Mouse (Mus musculus): ENCODE data around the gene Rtn2. TPM values are rescaled to one million over a fixed set of nuclear protein-coding genes. Genes with fewer than 3 reads are reported as not detected.
A peak's percentile ranks its signal among the peaks of the same experiment; 100 is the strongest.

Rtn2 gene
- polyA plus RNA-seq, 1 experiment: 19.9 TPM

- WGBS: 68% methylated on average over 2 of the region's 2 CpGs
Observed at GRCm38 (mm10) chr7:19338060-19338459, 55.6 kb downstream of the Rtn2 start.

GRCm38 (mm10) chr7:19338596-19338995, 56.2 kb downstream of the Rtn2 start:
- H3K4me3 ChIP-seq (ENCODE audit: control insufficient read depth, insufficient read depth, low read length): no peak overlapping the region
- peaks cover 7% of the 10 kb centered on the region; the same call in 1 of the 2 replicates for H3K4me1 ChIP-seq (replicated peaks; ENCODE audit: control insufficient read depth, insufficient read depth, low read length)
- no peak for DNase-seq
- 91% methylated on average over 7 of the region's 7 CpGs for WGBS
- no peak overlapping the region for H3K27ac ChIP-seq (ENCODE audit: control insufficient read depth, insufficient read depth, low read length)
- H3K27me3 ChIP-seq (ENCODE audit: control insufficient read depth, insufficient read depth, low read length): peaks cover 7% of the 10 kb centered on the region; the same call in 1 of the 2 replicates
- H3K36me3 ChIP-seq (ENCODE audit: control insufficient read depth, insufficient read depth, low read length): no peaks in the 10 kb centered on the region
- TF ChIP-seq CTCF (IDR thresholded peaks at IDR 0.05; ENCODE audit: borderline replicate concordance, control insufficient read depth, extremely low read depth, insufficient read depth, low read length, poor library complexity) (no peak), POLR2A (IDR thresholded peaks at IDR 0.05; ENCODE audit: control insufficient read depth, extremely low read depth, insufficient read depth, low read length, poor library complexity) (no peak)

More at GRCm38 (mm10) chr7:19338060-19338459, 55.6 kb downstream of the Rtn2 start:
- Histone ChIP-seq H3K27me3 (ENCODE audit: control insufficient read depth, insufficient read depth, low read length) (peaks cover 7% of the 10 kb centered on the region; the same call in 1 of the 2 replicates), H3K4me3 (ENCODE audit: control insufficient read depth, insufficient read depth, low read length) (no peak overlapping the region), H3K36me3 (ENCODE audit: control insufficient read depth, insufficient read depth, low read length) (no peaks in the 10 kb centered on the region), H3K4me1 (replicated peaks; ENCODE audit: control insufficient read depth, insufficient read depth, low read length) (peaks cover 7% of the 10 kb centered on the region; the same call in 1 of the 2 replicates), H3K27ac (ENCODE audit: control insufficient read depth, insufficient read depth, low read length) (no peak overlapping the region)
- no peak for DNase-seq
- no peak for TF ChIP-seq POLR2A (IDR thresholded peaks at IDR 0.05; ENCODE audit: control insufficient read depth, extremely low read depth, insufficient read depth, low read length, poor library complexity)
- TF ChIP-seq CTCF (IDR thresholded peaks at IDR 0.05; ENCODE audit: borderline replicate concordance, control insufficient read depth, extremely low read depth, insufficient read depth, low read length, poor library complexity): no peak

- no peak overlapping the region for H3K27ac ChIP-seq (ENCODE audit: control insufficient read depth, insufficient read depth, low read length)
- no peak for TF ChIP-seq CTCF (IDR thresholded peaks at IDR 0.05; ENCODE audit: borderline replicate concordance, control insufficient read depth, extremely low read depth, insufficient read depth, low read length, poor library complexity)
- TF ChIP-seq POLR2A (IDR thresholded peaks at IDR 0.05; ENCODE audit: control insufficient read depth, extremely low read depth, insufficient read depth, low read length, poor library complexity): no peak
- H3K36me3 ChIP-seq (ENCODE audit: control insufficient read depth, insufficient read depth, low read length): no peaks in the 10 kb centered on the region
- 47% methylated on average over 10 of the region's 10 CpGs for WGBS
- no peak for DNase-seq
- H3K27me3 ChIP-seq (ENCODE audit: control insufficient read depth, insufficient read depth, low read length): peaks cover 7% of the 10 kb centered on the region; the same call in 1 of the 2 replicates
- H3K4me1 ChIP-seq (replicated peaks; ENCODE audit: control insufficient read depth, insufficient read depth, low read length): peaks cover 18% of the 10 kb centered on the region
- no peak overlapping the region for H3K4me3 ChIP-seq (ENCODE audit: control insufficient read depth, insufficient read depth, low read length)
Observed at GRCm38 (mm10) chr7:19341250-19341649, 58.8 kb downstream of the Rtn2 start.

- Histone ChIP-seq H3K4me3 (ENCODE audit: control insufficient read depth, insufficient read depth, low read length) (no peak overlapping the region), H3K36me3 (ENCODE audit: control insufficient read depth, insufficient read depth, low read length) (no peaks in the 10 kb centered on the region), H3K27ac (ENCODE audit: control insufficient read depth, insufficient read depth, low read length) (no peak overlapping the region), H3K4me1 (replicated peaks; ENCODE audit: control insufficient read depth, insufficient read depth, low read length) (peaks cover 18% of the 10 kb centered on the region), H3K27me3 (ENCODE audit: control insufficient read depth, insufficient read depth, low read length) (peaks cover 7% of the 10 kb centered on the region; the same call in 1 of the 2 replicates)
- DNase-seq: no peak
- 1% methylated on average over 41 of the region's 41 CpGs for WGBS
- TF ChIP-seq POLR2A (IDR thresholded peaks at IDR 0.05; ENCODE audit: control insufficient read depth, extremely low read depth, insufficient read depth, low read length, poor library complexity): no peak
- TF ChIP-seq CTCF (IDR thresholded peaks at IDR 0.05; ENCODE audit: borderline replicate concordance, control insufficient read depth, extremely low read depth, insufficient read depth, low read length, poor library complexity): no peak
Observed at GRCm38 (mm10) chr7:19341761-19342409, 59.5 kb downstream of the Rtn2 start.

- peaks cover 18% of the 10 kb centered on the region for H3K4me1 ChIP-seq (replicated peaks; ENCODE audit: control insufficient read depth, insufficient read depth, low read length)
- H3K4me3 ChIP-seq (ENCODE audit: control insufficient read depth, insufficient read depth, low read length): no peak overlapping the region
- no peak overlapping the region for H3K27ac ChIP-seq (ENCODE audit: control insufficient read depth, insufficient read depth, low read length)
- peak; percentile 82 for DNase-seq
- under 1% methylated on average over 27 of the region's 27 CpGs for WGBS
- peaks cover 7% of the 10 kb centered on the region; the same call in 1 of the 2 replicates for H3K27me3 ChIP-seq (ENCODE audit: control insufficient read depth, insufficient read depth, low read length)
- no peaks in the 10 kb centered on the region for H3K36me3 ChIP-seq (ENCODE audit: control insufficient read depth, insufficient read depth, low read length)
- TF ChIP-seq POLR2A (IDR thresholded peaks at IDR 0.05; ENCODE audit: control insufficient read depth, extremely low read depth, insufficient read depth, low read length, poor library complexity): no peak
- TF ChIP-seq CTCF (IDR thresholded peaks at IDR 0.05; ENCODE audit: borderline replicate concordance, control insufficient read depth, extremely low read depth, insufficient read depth, low read length, poor library complexity): peak; percentile 94
Observed at GRCm38 (mm10) chr7:19342481-19343027, 60.1 kb downstream of the Rtn2 start.

GRCm38 (mm10) chr7:19343210-19343808, 60.9 kb downstream of the Rtn2 start:
- TF ChIP-seq POLR2A (IDR thresholded peaks at IDR 0.05; ENCODE audit: control insufficient read depth, extremely low read depth, insufficient read depth, low read length, poor library complexity): no peak
- TF ChIP-seq CTCF (IDR thresholded peaks at IDR 0.05; ENCODE audit: borderline replicate concordance, control insufficient read depth, extremely low read depth, insufficient read depth, low read length, poor library complexity): peak; percentile 68; the same call in 1 of the 2 replicates
- no peaks in the 10 kb centered on the region for H3K36me3 ChIP-seq (ENCODE audit: control insufficient read depth, insufficient read depth, low read length)
- under 1% methylated on average over 11 of the region's 11 CpGs for WGBS
- H3K4me1 ChIP-seq (replicated peaks; ENCODE audit: control insufficient read depth, insufficient read depth, low read length): peaks cover 18% of the 10 kb centered on the region
- no peak overlapping the region for H3K27ac ChIP-seq (ENCODE audit: control insufficient read depth, insufficient read depth, low read length)
- peaks cover 7% of the 10 kb centered on the region; the same call in 1 of the 2 replicates for H3K27me3 ChIP-seq (ENCODE audit: control insufficient read depth, insufficient read depth, low read length)
- peak; percentile 70 for DNase-seq
- no peak overlapping the region for H3K4me3 ChIP-seq (ENCODE audit: control insufficient read depth, insufficient read depth, low read length)

All from thymus, adult 2 months (tissue).